Mouse (Mus musculus) cerebellum, adult 2 months (tissue): ENCODE results near the gene Leng8.

Experiments
- CTCF ChIP-seq: fragments of 200-500 bp; IDR thresholded peaks from 2 replicates; pipeline ENCODE4 v1.5.1; 2011; ENCODE audit warnings: low read depth, mild to moderate bottlenecking, control low read depth, low read length, moderate library complexity, borderline replicate concordance; ENCODE audit not compliant: insufficient read depth
- POLR2A ChIP-seq: fragments of 200-500 bp; IDR thresholded peaks from 2 replicates; pipeline ENCODE4 v1.6.1; 2011; ENCODE audit warnings: low read length, control low read depth, borderline replicate concordance; ENCODE audit not compliant: insufficient read depth

GRCm38 (mm10) chr7:4167098-4167497 lies 30.3 kb downstream of the Leng8 start:
- no peak for TF ChIP-seq POLR2A
- TF ChIP-seq CTCF = no peak
